Mouse (Mus musculus) R1 (cell line): ENCODE results near the gene Clnk.

ENCODE experiments used
- DNase-seq: peaks from one replicate; pipeline ENCODE4 v3.0.0-alpha.2; 2018; ENCODE audit warnings: low read depth, low spot score

Clnk gene

DNA sequence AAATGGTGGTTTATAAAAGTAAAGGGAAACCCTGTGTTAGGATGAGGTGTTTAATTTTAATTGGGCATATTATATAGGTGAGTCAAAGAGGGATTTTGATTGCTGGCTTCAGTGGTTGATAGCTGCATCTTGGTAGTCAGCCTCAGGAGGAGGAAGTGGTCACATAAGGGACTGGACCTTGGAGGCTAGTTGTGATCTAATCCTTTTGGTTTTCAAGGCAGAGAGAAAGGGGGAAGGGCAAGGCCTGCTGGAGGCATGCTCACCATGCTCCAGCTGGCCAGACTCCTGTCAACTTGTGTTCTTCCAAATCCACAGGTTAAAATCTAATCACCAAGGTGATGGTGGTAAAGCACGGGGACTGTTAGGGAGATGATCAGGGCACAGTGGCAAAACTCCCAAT, 19.0 kb downstream of the Clnk start:
- no peak for DNase-seq

DNA sequence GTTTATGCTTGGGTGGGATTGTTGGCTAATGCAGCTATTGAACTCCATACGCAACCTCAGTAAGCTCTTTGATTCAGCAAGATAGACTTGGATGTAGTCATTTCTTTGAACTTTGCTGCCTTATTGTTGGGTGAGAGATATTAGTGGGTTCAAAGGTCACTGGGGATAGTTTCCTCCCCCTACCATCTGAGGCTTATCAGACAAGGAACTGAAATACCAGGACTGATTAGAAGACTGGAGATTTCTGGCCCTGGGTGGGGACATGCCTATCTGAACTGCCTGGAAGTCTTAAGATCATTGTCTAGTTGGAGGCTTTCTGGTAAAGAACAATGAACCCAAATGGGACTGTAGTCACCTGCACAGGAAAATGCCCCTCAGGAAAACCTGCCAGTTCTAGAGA, 26.4 kb downstream of the Clnk start:
- DNase-seq: no peak

DNA sequence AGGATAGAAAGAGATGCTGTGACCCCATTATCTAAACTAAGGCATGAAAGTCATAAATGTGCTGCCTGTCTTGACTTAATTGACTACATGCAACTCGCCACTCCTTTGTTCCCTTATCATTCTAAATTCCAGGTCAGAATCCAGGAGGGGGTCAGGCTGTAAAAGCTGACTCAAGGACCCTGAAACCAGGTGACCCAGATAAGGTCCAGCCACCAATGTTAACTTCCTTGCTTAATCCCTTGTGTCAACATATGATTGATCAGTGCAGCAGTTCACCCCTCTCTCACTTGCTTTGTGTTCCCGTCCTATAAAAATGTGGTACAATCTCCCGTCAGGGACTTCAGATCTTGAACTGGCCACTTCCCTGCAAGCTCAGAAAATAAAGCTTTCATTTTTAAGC, 31.1 kb downstream of the Clnk start:
- DNase-seq: no peak

GRCm38 (mm10) chr5:38844312-38844711, 32.3 kb downstream of the Clnk start:
- no peak for DNase-seq

DNA sequence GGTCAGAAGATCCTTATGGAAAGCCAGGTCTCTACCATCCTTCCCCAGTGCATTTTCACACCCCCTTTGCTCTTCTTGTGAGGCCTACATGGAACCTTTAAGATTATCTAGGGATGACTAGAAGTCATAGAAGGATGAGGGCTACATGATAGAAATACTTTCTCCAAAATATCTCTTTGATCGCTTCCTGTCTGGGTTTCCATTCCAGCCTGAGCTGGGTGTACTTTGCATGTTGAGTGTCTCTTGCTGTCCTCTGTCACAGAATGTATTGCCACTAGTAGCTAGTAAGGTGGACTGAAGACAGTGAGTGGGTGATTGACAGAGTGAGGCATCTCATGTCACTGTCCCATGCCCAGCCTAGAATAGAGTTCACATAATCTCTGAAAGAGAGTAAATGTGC, 36.6 kb downstream of the Clnk start:
- no peak for DNase-seq

GRCm38 (mm10) chr5:38827310-38827709, 49.3 kb downstream of the Clnk start:
- DNase-seq: no peak

DNA sequence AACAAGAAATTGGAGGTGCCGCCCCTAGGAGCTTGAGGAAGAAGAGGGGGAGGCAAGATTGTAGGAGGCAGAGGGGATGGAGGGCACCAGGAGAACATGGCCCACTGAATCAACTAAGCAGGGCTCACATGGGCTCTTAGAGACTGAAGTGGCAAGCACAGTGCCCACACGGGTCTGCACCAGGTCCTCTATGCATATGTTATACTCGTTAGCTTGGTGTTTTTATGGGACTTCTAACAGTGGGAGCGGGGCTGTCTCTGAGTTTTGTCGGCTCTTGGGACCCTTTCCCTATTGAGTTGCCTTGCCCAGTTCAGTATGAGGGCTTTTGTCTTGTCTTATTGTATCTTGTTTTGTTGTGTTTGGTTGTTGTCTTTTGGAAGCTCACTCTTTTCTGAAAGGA, 50.0 kb downstream of the Clnk start:
- no peak for DNase-seq

DNA sequence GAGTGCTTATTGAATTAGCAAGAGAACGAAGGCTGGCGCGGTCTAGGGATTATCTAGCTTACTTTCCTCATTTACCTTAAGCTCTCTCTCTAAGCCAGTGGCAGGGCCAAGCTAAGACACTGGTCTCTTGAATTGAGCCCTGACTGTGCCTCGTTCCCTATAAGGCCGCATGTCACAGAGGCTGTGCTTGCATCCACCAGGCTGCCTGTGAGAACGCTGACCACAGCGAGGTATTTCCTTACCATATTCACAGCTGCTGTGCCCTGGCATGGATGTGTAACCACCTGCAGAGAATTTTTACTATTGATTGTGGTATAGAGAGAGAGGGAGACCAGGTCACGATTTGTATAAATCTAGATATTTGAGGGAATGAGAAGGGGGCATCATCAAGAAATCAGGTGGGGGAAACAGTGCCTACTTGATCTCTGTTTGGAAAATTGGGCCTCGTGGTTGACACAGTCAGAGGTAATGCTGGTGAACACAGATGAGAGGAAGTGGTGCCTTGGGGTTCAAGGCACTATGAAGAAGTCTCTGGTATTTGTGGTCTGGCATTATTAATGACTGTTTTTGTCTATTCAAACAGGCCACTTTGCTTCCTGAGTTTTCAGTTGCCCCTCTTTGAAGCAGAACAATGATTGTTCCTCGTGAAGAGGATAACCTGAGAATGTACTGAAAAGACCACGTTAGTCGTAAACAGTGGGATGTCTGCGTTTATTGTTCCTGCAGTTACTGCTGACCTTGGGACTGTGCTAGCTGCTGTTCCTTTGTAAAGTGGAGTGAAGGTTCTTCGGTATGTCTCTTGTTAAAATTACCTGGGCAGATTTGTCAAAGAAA, 52.3 kb downstream of the Clnk start:
- peak; percentile 83 for DNase-seq

GRCm38 (mm10) chr5:38813391-38814109, 63.1 kb downstream of the Clnk start:
- no peak for DNase-seq

GRCm38 (mm10) chr5:38812916-38813315, 63.7 kb downstream of the Clnk start:
- DNase-seq: no peak

GRCm38 (mm10) chr5:38812386-38812785, 64.2 kb downstream of the Clnk start:
- DNase-seq: no peak

- no peak for DNase-seq
These were observed 77.7 kb downstream of the Clnk start for GRCm38 (mm10) chr5:38798910-38799309.

DNA sequence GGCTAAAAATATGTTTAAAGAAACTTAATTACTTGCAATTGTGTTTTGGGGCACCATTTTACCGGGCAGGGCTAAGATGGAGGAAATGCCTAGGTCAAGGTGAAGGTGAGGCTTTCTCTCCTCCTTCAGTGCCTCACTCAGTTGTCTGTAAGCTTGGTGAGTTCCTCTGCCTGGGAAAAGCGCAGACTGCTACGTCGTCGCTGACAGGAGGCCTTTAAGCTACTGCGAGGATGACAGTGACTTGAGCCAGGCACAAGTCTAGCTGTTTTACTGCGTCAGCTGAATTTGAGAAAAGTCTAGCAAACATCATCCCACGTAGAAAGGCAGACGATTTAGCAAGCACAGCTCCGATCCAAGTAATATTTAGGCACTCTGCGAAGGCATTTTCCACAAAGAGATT, 81.5 kb downstream of the Clnk start:
- DNase-seq: peak; percentile 9

- DNase-seq: no peak
These were observed 85.5 kb downstream of the Clnk start for GRCm38 (mm10) chr5:38791116-38791515.

DNA sequence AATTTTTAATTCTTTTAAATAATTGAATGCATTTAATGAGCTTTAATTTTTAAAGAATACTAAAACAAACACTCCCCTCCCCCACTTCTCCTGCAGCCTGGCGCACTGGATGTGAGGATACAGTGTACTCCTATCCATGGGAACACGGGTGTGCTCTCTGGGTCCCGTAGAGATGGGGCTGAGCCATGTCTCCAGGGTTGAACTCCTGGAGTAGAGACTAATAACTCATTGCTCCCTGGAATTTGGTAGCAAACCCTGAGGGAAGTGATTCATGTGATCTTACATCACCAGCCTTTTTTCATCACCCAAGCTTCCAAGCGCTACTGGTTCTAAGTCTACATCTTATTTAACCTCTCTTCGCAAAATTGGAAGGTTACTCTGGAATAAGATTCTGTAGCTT, 87.8 kb downstream of the Clnk start:
- DNase-seq: no peak

GRCm38 (mm10) chr5:38787851-38788520, 88.6 kb downstream of the Clnk start:
- DNase-seq: peak; percentile 10

- peak; percentile 11 for DNase-seq
These were observed 90.5 kb downstream of the Clnk start for GRCm38 (mm10) chr5:38786126-38786525.

DNA sequence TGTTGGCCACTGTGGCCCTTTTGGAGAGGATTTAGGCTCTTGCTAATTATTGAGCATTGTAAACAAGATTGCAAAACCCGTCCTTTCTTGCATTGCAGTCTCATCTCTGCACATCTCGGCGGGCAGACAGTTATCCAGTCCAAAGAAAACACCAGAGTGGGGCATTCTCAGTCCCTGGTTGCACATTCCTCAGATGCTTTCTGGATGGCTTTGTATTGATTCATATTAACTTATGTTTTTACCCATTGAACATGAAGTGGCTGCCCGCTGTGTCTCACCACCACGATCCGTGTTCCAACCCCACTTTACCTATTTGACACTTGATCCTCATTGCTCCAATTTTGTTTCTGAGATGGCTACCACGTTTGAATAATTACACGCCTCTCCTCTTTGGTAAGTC, 90.9 kb downstream of the Clnk start:
- no peak for DNase-seq

- DNase-seq: peak; percentile 61
These were observed 94.8 kb downstream of the Clnk start for GRCm38 (mm10) chr5:38781813-38782212.

DNA sequence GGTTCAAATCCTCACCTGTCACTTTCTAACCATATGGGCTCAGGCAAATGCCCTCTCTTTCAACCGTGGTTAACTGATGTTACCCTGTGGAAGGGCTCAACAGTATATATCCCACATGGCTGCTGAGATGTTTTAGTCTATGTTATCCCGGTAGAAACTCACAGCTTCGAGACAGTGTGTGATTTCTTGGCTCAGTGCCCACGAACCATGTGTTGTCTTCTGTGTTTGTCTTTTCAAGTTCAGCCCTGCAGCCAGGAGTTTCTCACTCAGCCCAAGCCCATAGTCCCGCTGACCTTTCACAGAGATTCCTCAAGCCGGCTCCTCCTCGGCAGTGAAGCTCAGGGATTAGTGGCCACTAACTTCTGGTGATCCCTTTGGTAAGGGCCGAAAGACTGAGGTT, 96.0 kb downstream of the Clnk start:
- DNase-seq: no peak

DNA sequence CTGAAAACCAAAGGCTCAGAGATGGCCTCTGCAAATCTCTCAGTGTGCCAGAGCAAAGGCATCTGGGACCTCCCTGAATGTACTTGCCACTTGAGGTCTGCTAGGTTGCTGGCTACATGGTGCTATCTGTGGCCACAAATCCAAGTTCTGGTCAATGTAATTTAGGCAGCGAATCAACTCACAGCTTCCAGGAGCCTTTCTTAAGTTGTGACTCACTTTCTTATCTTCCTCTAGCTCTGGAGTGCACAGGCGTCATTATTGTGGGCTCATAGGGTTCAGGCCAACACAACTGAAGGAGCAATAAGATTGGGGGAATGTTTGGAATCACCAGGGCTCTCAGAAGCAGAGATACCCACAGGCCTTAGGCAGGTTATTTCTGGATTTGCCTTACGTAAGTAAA, 96.6 kb downstream of the Clnk start:
- no peak for DNase-seq

DNA sequence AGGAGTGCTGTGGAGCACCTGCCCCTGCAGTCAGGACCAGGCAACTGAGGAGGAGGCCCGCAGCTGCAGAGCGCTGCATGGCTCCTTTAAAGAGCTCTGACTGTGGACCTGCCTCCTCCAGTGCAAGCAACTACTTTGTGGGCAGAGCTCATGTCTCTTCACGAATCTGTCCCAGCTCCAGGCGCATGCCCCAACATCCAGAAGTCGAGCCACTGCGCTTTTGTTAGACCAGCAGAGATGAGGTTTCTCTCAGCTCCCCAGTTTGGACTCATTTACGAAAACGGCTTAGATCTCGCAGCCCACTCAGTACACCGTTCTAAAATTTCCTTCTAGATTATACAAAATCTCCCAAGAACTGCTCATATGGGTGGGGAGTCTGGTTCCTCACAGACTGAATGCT, 101.1 kb downstream of the Clnk start:
- DNase-seq: peak; percentile 33

- peak; percentile 84 for DNase-seq
These were observed 121.7 kb downstream of the Clnk start for GRCm38 (mm10) chr5:38754950-38755349.
